Mouse (Mus musculus) left cerebral cortex, postnatal 25 days (tissue): Measurements from ENCODE around the gene Akirin1. TPM values are rescaled to one million over a fixed set of nuclear protein-coding genes. Genes with fewer than 3 reads are reported as not detected.
A peak's percentile ranks its signal among the peaks of the same experiment; 100 is the strongest.

Source experiments
- DNase-seq, 2 experiments: peaks; one replicate each; pipeline ENCODE4 v3.0.0; 2022; ENCODE audit warnings: low spot score in 2 of 2, mixed read lengths in 1 of 2
- intact Hi-C: fragments of 180-260 bp; cut with DNase I; formaldehyde crosslinking; loops from one replicate; pipeline ENCODE4 v1.15.1; 2025
- total RNA-seq, 2 experiments: library from RNA; stranded (reverse); gene quantifications; 2 replicates each; pipeline ENCODE4 v1.2.3; 2021

Gene Akirin1
- 10 to 100 TPM; 63.4 to 65.5 TPM for total RNA-seq

DNA sequence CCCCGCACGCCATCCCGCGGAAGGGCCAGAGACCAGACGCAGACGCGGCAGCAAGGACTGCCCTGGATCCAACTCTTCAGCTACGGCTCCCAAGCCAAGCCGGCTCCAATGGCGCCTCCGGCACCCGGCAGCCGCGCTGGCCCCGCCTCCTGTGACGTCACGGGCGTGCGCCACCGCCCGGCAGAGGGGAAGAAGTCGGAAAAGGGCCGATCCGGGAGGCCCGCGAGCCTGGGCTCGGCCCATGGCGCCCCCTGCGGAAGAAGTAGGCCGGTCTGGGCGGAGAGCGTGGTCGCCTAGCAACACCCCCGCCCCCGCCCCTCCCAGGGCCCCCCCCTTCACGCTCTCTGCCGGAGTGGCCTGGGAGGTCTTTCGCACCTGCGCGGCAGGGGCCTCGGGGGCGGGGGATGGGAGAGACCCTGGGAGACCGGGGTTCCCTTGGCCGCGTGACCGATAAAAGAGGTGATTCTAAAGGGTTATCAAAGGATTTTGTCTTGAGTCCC, at the start of gene Akirin1:
Gene Akirin1, minus strand, starts transcription at position 194 of the 500 bp plus-strand sequence.
- peak; percentile 97 to 98 for DNase-seq
- intact Hi-C loops: loop anchor here (2.0 to 5.0 kb wide), 2 partner anchors 62 to 149 kb away; no protein-coding TSS in a partner anchor

DNA sequence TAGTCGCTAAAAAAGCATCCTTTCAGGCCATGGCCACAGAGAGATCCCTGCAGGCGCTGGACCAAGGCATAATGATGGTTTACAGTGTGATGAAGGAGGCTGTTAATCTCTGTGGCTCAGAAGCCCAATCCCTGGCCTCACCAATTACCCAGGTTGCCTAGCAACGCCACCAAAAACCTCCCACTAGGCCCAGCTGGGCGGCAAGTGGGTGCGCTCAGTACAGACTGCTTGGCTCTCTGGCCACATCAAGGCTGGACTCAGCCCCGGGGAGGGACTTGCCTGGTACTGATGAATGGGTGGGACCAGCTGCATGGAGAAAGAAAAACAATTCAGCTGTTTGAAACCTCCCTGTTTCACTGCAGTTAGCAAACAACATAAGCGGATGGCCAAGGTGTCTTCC, 47.7 kb upstream of the Akirin1 start:
- peak; percentile 47 to 76 for DNase-seq
- intact Hi-C loops: no loop called here

- intact Hi-C loops: no loop called here
- DNase-seq: no peak
These were observed 47.3 kb upstream of the Akirin1 start for GRCm38 (mm10) chr4:123797403-123797802.

DNA sequence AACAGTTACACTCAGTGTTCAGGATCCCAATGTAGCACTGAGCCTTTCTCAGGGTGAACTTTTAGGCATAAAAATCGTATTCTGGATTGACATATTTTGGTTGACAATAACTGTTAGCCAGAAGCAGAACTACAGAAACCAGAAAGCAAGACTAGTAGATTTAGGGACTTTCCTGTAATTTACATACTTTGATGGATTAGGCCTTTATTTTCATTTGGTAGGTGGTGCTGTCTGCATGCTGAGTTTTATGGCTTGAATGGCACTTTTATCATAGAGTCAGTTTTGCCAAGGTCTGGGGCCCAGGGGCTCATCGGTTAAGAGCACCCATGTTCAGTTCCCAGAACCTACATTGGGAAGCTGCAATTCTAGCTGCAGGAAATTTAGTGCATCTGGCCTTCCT, 44.9 kb upstream of the Akirin1 start:
- intact Hi-C loops: no loop called here

GRCm38 (mm10) chr4:123793136-123793535, 43.0 kb upstream of the Akirin1 start:
- peak in 1 of 2 experiments; percentile 74 for DNase-seq
- intact Hi-C loops: no loop called here

More for the DNA sequence above, 44.9 kb upstream of the Akirin1 start:
- no peak for DNase-seq

- intact Hi-C loops: no loop called here
These were observed 42.5 kb upstream of the Akirin1 start for GRCm38 (mm10) chr4:123792666-123793065.

DNA sequence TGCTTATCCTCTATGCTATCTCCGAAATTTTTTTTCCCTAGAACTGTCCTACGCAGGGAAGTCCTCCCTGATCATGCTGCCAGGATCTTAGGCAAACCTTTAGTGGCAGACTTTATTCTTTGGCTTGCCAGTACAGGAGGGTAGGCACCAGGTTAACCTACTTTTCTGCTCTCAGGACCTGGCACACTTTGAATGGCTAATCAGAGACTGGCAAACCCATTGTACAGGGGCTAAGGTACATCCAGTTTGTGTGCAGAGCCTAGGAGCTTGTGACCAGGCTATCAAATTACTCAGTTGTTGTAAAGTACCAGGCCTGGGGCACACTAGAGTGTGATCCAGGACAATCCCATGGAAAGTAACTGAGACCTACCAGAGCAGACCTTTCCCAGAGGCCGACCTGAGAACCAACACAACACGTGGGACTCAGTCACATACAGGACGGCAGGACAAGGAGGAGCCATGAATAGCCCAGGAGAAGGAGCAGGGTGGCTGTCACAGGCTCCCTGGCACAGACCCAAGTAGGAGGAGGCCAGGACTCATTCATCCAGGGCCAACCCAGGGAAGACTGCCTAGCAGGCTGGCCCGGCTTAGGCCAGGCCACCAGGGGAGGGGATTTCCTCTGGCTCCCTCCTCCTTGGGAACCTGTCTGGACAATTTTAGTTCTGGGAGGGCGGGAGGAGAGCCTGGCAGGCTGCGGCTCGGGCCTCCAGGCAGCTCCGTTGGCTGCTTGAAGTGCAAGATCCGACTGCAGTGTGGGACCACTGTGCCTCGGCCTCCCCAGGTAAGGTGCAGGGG, 37.2 kb upstream of the Akirin1 start, which contains the start of gene Rhbdl2:
Gene Rhbdl2, plus strand, starts transcription at position 684 of the 795 bp plus-strand sequence.
- peak; percentile 38 to 47 for DNase-seq
- intact Hi-C loops: no loop called here

More at GRCm38 (mm10) chr4:123792666-123793065, 42.5 kb upstream of the Akirin1 start:
- peak in 1 of 2 experiments; percentile 51 for DNase-seq

- intact Hi-C loops: no loop called here
- DNase-seq: no peak
These were observed 18.1 kb upstream of the Akirin1 start for GRCm38 (mm10) chr4:123768234-123768633.

DNA sequence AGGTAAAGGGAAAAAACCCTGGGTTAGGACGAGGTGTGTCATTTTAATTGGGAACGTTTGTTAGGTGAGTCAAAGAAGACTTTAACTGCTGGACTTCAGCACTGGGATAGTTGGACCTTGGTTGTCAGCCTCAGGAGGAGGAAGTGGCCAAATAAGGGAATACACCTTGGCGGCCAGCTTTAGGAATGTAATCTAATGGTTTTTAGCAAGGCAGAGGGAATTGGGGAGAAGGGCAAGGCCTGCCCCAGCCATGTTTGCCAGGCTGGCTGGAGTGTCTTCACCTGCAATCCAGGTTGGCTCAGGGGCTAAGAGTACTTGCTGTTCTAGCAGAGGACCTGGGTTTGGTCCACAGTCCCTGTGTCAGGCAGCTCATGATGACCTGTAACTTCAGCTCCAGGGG, 17.7 kb upstream of the Akirin1 start:
- DNase-seq: no peak
- intact Hi-C loops: no loop called here

DNA sequence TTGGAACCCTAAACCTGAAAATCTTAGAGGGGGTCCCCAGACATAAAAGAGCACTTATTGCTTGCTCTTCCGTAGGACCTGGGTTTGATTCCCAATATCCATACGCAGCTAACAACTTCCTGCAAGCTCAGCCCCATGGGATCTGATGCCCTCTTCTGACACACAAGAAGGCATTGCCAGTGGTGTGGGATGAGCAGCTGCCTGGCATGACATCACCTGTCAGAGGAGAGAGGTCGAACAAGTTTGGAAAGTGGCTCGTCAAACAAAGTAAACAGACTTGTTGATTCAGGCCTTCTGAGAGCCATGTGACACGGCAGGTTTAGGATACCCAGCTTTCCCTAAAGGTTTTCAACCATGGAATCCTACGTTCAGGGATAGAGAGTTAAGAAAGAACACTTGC, 14.9 kb upstream of the Akirin1 start:
- intact Hi-C loops: no loop called here
- DNase-seq: no peak

GRCm38 (mm10) chr4:123758306-123758705, 8.2 kb upstream of the Akirin1 start:
- no peak for DNase-seq
- intact Hi-C loops: loop anchor here (2.0 kb wide), 1 partner anchor 140 kb away; no protein-coding TSS in a partner anchor

DNA sequence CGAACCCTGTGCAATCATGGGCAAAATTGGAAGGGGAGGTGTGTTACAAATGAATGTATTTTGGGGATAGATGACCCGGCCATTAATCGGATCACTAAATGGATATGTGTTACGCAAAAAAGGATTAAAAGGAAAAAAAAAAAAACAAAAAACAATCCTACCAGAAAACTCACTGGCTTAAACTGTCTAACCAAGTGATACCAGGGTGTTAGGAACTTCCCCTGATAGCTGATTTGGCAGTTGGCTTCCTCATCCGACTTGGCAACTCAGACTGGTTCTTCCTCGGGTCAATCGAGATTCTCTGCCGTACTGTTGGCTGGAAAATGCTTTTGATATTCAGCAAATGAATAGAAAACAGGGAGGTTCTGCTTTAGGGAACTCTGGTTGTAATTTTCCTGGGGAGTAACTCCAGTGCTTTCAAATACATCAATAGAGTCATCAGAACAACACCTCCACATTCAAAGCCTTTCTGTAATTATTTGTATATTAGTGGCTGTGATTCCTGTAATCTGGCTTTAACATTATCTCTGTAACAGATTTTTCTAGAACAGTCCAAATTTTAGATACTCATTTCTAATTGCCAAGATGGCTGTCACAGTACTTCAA, 665 bp upstream of the Akirin1 start:
- peak in 1 of 2 experiments; percentile 27 for DNase-seq
- intact Hi-C loops: loop anchor here (2.0 to 5.0 kb wide), 2 partner anchors 61 to 148 kb away; no protein-coding TSS in a partner anchor

GRCm38 (mm10) chr4:123749484-123750130, 538 bp downstream of the Akirin1 start:
- intact Hi-C loops: loop anchor here (2.0 to 5.0 kb wide), 3 partner anchors 63 to 149 kb away; partner anchors contain the start of gene Macf1
- DNase-seq: peak; percentile 14 to 22

GRCm38 (mm10) chr4:123748726-123749415, 1.3 kb downstream of the Akirin1 start:
- no peak for DNase-seq
- intact Hi-C loops: loop anchor here (5.0 kb wide), 1 partner anchor 67 kb away; the partner anchor contains the start of gene Macf1

DNA sequence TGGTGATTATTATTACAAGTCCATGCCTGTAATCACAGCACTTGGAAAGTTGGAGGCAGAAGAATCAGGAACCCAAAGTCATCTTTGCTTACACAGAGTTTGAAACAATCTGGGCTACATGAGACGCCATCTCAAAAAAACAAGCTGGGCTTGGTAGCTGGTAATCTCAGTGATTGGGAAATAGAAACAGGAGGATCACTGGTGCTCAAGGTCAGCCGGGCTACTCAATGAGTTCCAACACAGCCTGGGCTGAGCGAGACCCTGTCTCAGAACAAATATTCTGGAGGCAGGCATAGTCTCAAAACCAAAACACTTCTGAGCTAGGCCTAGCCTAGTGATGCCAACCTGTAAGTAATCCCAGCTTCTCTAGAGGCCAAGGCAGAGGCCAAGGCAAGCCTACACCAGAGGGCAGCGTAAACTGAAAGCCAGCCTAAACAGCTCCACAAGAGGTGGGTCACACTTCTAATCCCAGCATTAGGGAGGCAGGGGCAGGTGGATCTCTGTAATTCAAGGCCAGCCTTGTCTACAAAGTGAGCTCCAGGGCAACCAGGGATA, 4.8 kb downstream of the Akirin1 start:
- no peak for DNase-seq
- intact Hi-C loops: loop anchor here (5.0 kb wide), 1 partner anchor 63 kb away; the partner anchor contains the start of gene Macf1

DNA sequence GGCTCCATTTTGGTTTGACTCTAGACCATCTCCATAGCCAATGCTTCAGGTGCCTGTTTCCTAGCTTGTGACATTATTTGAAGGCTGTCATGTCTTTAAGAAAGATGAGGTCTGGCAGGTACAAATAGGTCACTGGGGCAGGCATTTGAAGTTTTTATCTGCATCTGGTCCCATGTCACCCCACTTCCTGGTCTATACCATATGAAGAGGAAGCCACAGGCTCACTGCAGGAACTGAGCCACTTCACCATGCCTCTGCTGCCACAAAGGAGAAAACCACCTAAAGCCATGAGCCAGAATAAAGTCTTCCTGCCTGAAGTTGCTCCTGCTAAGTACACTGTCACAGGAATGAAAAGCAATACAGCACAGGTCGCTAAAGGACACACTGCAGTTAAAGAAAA, 7.3 kb downstream of the Akirin1 start:
- intact Hi-C loops: no loop called here
- no peak for DNase-seq

DNA sequence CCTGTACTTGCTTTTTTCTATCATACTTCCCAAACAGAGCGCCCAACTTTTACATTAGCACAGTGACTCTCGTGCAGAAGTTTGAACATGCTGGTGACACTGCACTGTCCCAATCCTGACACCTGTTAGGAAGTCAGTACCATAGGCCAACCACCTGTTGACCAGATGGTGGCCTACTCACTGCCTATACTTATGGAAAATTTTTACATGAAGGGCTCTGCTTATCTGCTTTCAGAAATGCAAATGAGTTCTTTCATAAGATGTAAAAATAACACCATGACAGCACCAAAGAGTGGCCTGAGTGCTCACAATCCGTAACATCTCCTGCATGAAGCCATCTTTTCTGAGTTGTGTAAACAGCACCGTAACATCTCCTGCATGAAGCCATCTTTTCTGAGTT, 11.4 kb downstream of the Akirin1 start:
- intact Hi-C loops: no loop called here
- no peak for DNase-seq

DNA sequence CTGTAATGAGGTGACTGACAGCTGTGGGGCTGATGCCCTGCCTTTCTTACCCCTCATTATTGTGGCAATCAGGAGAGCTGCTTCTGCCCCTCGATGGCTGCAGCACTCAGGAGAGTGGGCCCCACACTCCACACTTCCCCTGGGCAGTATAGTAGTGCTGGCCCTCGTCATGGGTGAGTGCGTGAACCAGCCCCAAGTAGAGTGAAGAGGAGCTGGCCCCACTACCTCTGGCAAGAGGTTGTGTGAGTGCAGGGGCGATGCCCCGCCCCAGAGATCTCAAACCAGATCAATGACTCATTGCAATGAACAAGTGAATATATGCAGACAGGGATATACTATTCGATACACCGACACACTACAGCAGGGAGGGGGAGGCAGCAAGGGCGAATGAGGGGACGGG, 16.6 kb downstream of the Akirin1 start:
- intact Hi-C loops: no loop called here
- DNase-seq: no peak

GRCm38 (mm10) chr4:123732921-123733320, 17.2 kb downstream of the Akirin1 start:
- intact Hi-C loops: no loop called here
- DNase-seq: no peak
